Mouse (Mus musculus) myocyte (in vitro differentiated cells): ENCODE measurements at regions not wholly inside any gene's neighbourhood (a gene's known extent, or its start where the extent isn't known, plus 50 kb on each side); places are given as distances from the start of the nearest gene placed in this dataset.

Experiments
- CEBPB ChIP-seq: IDR thresholded peaks from 2 replicates; pipeline ENCODE4 v1.6.1; 2011; ENCODE audit warnings: mild to moderate bottlenecking, moderate library complexity; ENCODE audit not compliant: poor library complexity, insufficient read depth, severe bottlenecking
- E2F4 ChIP-seq: IDR thresholded peaks from one replicate; pipeline ENCODE4 v1.6.1; 2011; ENCODE audit warnings: mild to moderate bottlenecking, control low read depth, moderate library complexity; ENCODE audit not compliant: insufficient read depth
- MAX ChIP-seq: IDR thresholded peaks from one replicate; pipeline ENCODE4 v1.6.1; 2011; ENCODE audit warnings: low read depth, mild to moderate bottlenecking, control low read depth
- MYOD1 ChIP-seq, 3 experiments: IDR thresholded peaks; one replicate each; pipeline ENCODE4 v1.6.1; 2011; ENCODE audit warnings: control low read depth in 2 of 3, low read depth in 2 of 3, mild to moderate bottlenecking in 2 of 3, moderate library complexity in 1 of 3; ENCODE audit not compliant: insufficient read length in 2 of 3, control insufficient read depth in 1 of 3
- MYOG ChIP-seq, 3 experiments: IDR thresholded peaks; one replicate each; pipeline ENCODE4 v1.6.1; 2011; ENCODE audit warnings: control low read depth in 2 of 3, low read depth in 2 of 3, mild to moderate bottlenecking in 2 of 3; ENCODE audit not compliant: insufficient read length in 2 of 3, control insufficient read depth in 1 of 3, insufficient read depth in 1 of 3
- POLR2A ChIP-seq: IDR thresholded peaks from one replicate; pipeline ENCODE4 v1.6.1; 2011; ENCODE audit warnings: low read depth, mild to moderate bottlenecking, control low read depth, moderate library complexity; ENCODE audit not compliant: insufficient read length
- POLR2AphosphoS2 ChIP-seq: IDR thresholded peaks from one replicate; pipeline ENCODE4 v1.6.1; 2011; ENCODE audit warnings: low read depth, control low read depth; ENCODE audit not compliant: insufficient read length
- REST ChIP-seq: IDR thresholded peaks from one replicate; pipeline ENCODE4 v1.6.1; 2011; ENCODE audit warnings: mild to moderate bottlenecking, control low read depth, moderate library complexity; ENCODE audit not compliant: insufficient read depth, insufficient read length
- SRF ChIP-seq: IDR thresholded peaks from one replicate; pipeline ENCODE4 v1.6.1; 2011; ENCODE audit warnings: low read depth; ENCODE audit not compliant: control insufficient read depth, insufficient read length
- TCF12 ChIP-seq: IDR thresholded peaks from one replicate; pipeline ENCODE4 v1.6.1; 2011; ENCODE audit warnings: mild to moderate bottlenecking, control low read depth; ENCODE audit not compliant: poor library complexity, insufficient read depth, severe bottlenecking
- TCF3 ChIP-seq: IDR thresholded peaks from one replicate; pipeline ENCODE4 v1.6.1; 2011; ENCODE audit warnings: low read depth, control low read depth; ENCODE audit not compliant: insufficient read length
- USF1 ChIP-seq: IDR thresholded peaks from one replicate; pipeline ENCODE4 v1.6.1; 2011; ENCODE audit warnings: low read depth, mild to moderate bottlenecking, control low read depth, moderate library complexity

- TF ChIP-seq USF1 (no peak), POLR2A (no peak), MYOD1 (IDR thresholded peaks at IDR 0.05; ENCODE audit: control insufficient read depth in 1 of 3, insufficient read length in 2 of 3, low read depth in 2 of 3) (no peak), MAX (no peak), E2F4 (no peak), REST (no peak), CEBPB (no peak), POLR2AphosphoS2 (no peak), SRF (no peak), TCF3 (no peak), MYOG (IDR thresholded peaks at IDR 0.05; ENCODE audit: control insufficient read depth in 1 of 3, insufficient read depth in 1 of 3, insufficient read length in 2 of 3, low read depth in 2 of 3) (no peak), TCF12 (no peak)
These were observed 105.2 kb upstream of the Efna5 start for GRCm38 (mm10) chr17:62986304-62986703.
